Mouse (Mus musculus) hematopoietic stem cell, adult 5-6 weeks (primary cell): Measurements from ENCODE around the gene Vmn1r54. TPM values are rescaled to one million over a fixed set of nuclear protein-coding genes. Genes with fewer than 3 reads are reported as not detected.
"Not testable (repeated sequence)": the region's sequence is repeated elsewhere in the genome, so short reads cannot be mapped to it uniquely, and the experiment has no call there.

Experiments used
- ATAC-seq, 2 experiments: fragments of 125-278 bp in 1 of 2; replicated peaks in 1 of 2; 2 replicates each; pipeline ENCODE4 v1.8.0; 2016 to 2017; ENCODE audit warnings: inconsistent platforms in 2 of 2, mild to moderate bottlenecking in 2 of 2, moderate number of reproducible peaks in 2 of 2, low read depth in 1 of 2, moderate TSS enrichment in 1 of 2; ENCODE audit not compliant: low FRiP score in 2 of 2, poor library complexity in 2 of 2, severe bottlenecking in 2 of 2, insufficient read depth in 1 of 2, low TSS enrichment in 1 of 2
- total RNA-seq: library from RNA; stranded (forward); fragments of 172-1452, 232-1000 nt; gene quantifications from 2 replicates; pipeline ENCODE4 v1.2.3, GENCODE M21; 2017

Gene Vmn1r54
- not detected in 2 replicates for total RNA-seq

DNA sequence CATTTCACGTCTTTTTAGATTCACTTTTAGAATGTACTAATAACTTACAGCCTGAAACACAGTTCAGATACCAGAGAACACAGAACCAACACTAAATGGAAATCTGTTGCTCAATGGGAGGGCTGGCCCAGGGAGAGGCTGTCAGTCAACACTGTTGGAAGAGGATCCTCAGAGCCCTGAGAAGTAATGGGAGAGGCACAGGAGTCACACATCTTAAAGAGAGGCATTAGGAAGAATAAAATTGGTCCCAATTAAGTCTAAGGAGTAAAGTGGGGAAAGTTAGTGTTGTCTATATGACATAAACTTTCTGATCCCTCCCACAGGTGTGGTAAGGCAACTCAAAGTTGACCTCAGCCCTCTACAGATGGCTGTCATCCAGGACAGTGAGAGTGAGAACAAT is at the start of gene Vmn1r54:
Gene Vmn1r54 (plus strand): TSS at position 301 of the 400 bp plus-strand sequence.
- no peak for ATAC-seq

DNA sequence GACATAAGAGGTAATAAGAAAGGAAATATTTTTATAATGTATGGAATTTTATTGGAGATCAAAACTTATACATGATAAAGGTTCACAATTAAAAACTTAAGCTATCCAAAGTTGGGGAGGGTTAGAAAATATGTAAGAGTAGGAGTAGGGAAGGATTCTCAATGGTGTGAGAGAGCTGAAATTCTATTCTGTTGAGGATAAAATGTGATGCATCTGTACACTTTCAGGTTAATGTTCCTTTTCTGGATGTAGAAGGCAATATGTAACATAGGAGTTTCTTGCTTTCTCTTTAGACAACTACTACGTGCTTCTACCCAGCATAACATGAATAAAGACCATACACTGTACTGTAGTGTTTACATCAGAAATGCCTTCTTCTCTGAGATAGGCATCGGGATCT is 43.6 kb upstream of the Vmn1r54 start, which contains the start of gene V1ra8:
Gene V1ra8 (plus strand): TSS at position 301 of the 400 bp plus-strand sequence.
- not testable (repeated sequence) for ATAC-seq

DNA sequence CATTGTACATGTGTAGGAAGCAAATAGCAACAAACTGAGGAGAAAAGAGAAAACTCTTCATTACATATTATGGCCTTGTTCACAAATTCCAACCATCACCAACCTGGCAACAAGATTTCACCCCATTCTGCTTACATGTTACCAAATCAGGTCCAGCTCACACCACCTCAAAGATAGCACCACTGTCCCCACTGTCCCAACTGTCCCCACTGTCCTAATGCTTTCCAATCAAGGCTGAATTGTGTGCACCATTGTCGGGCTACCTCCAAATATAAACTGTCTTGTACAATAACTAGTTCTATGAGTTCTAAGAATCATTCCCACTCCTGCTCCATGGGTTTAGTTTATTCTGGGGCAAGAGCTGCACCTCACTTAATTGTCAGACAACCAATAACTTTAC is 21.8 kb upstream of the Vmn1r54 start, which contains the start of gene Vmn1r53:
Gene Vmn1r53 (minus strand): TSS at position 101 of the 400 bp plus-strand sequence.
- ATAC-seq, result no peak

DNA sequence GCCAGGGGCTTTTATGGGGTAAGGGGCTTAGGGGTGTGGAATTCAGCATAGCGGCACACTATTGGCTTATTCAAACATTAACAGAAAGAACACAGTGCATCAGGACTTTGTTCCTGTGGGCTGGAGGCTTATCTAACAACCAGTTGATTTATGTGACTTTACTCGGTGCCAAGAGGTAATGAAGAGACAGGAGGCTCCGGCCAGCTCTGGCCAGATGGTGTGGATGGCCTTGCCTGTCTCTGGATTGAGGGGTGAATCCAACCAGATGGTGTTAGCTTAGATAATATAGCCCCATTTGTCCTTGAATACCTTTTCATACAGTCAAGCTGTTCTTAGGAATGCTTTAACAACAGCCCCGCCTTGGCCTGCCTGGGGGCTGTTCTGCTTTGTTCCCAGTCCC is 14.0 kb upstream of the Vmn1r54 start:
- not testable (repeated sequence) for ATAC-seq

DNA sequence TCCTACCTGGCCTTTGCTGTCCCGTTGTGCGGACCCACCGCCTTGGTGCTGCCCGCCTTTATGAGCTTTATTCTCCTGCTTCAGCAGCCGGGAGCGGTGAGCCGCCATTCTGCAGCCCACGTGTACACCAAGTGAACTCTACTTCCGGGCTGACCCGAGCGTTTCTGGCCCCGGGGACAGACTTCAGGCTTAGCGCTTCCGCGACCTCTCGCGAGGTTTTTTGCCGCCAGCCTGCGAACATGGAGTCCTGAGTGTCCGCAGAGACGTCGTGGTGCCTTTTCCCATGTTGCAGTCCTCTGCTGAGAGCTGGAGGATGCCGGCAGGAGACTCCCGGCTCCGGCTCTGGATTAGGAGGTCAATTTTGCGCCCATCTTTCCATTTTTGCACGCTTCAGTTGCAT is 13.4 kb upstream of the Vmn1r54 start:
- ATAC-seq, result no peak

DNA sequence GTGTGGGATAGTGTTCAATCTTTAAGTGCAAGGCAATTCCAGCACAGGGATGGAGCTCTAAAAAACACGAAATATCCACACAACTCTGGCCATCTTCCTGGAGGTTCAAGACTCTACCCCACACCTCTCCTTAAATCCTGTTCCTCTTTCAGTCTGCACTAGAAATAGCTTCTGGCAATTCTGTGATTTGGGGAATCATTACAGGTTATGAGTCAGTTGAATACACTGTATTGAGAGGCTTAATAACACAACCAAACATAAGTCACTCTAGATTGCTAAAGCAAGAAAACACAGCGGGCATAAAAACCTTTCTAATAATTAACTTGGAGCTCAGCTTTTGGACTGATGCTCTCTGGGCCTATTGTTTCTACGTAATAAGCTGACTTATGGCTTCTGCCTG is 2.1 kb upstream of the Vmn1r54 start:
- ATAC-seq, result no peak

DNA sequence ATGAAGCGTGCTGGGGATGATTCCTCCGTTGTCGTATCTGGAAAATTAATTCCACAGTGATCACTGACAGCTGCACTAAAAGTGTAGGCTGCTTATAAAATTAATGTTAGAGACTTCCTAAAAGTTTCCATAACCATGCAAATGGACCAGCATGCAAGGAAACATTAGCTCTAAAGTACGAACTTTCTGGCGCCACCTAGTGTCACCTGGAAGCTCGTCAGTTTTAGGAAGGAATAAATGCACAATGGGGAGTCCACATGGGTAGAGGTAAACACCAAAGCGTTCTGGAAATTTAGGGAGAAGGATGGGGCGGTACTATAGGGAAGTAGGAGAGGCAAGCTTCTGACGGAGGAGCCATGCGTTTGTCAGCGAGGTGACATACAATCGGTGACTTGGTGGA is 42.2 kb downstream of the Vmn1r54 start:
- ATAC-seq, result 0 out of 4 replicates have a peak, but pooled peaks of 1 of the 2 experiments have one; percentile 22

DNA sequence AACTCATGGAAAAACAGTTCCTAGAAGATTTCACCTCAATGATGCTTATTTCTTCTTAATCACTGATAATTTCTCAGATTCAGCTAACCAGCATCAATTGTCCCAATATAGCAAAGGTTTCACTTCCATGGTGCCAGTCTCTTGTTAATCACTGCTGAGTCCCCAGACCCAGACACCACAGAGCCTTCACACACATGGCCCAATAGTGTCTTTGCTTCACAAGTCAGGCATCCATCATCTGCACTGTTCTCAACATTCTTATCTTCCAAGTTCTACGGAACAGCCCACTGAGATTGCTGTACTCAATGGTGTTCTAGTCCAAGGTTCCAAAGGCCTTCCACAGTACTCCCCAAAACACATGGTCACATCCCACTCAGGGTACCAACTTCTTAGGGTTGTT is 54.8 kb downstream of the Vmn1r54 start, which contains the start of gene BC048671:
Gene BC048671 (plus strand): TSS at position 301 of the 400 bp plus-strand sequence.
- ATAC-seq, result no peak

DNA sequence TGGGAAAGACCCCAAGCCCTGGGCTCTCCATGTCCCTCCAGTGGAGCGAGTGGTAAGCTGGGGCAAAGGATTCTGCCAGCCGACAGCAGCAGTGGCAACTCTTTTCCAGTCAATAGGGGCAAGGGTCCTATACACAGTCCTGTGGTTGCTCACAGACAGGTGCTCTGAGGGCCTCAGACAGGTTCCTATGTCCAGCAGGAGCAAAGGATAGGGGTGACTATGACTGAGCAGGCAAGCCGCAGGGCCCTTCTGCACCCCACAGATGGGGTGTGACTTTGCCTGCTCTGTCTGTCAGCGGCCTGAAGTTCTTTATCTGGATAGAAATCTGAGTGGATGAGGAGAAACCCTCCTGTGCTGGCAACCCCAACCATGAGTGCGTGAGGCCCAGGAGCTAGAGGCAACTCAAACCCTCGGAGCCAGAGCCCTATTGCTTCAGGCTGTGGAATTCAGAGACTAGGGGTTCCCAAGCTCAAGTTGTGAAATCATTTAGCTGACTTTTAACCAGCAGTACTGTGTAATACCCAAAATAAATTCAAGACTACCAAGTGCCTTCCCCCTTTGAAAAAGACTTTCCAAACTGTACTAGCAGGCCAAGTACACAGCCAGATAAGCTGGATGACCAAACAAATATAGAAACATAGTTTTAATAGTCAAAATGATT is 60.3 kb downstream of the Vmn1r54 start:
- ATAC-seq, result no peak

DNA sequence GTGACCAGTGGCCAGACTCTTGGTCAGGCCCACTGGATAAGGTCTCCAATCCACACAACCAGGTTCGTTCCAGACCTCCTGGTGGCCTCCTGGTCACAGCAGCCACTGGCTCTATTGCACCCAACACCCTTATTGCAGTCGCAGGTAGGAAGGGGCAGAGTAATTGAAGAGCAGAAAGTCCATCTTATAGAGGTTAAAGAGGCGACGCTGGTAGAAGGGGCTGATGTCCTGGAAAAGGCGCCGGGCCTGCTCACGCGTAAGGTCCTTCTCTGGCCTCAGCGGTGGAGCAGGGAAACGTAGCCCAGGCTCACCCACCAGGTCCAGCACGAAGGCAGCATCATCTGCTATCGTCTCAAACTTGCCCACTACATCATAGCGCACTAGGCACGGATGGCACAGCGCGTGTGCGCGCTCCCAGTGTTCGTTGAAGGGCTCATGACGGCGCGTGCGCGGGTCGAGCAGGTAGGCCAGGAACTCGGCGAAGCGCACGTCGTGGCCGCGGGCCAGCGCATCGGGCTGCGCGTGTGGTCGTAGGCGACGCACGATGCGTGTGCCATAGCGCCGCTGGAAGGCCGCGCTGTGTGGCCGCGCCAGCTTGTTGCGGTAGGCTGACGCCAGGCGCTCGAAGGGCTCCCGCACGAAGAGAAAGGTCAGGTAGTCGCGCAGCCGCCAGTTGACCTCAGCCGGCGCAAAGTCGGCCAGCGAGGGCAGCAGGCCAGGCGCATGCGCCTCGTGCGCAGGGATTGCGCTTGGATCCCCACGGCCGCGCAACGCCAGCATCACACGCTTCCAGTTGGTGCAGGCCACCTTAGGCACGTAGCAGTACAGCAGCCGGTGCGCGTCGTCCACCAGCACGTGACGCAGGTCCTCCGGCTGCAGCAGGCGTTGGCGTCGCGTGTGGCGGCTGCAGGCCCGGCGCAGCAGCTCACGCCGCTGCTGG is 63.0 kb downstream of the Vmn1r54 start:
- no peak; a peak in 1 of 4 replicates for ATAC-seq

DNA sequence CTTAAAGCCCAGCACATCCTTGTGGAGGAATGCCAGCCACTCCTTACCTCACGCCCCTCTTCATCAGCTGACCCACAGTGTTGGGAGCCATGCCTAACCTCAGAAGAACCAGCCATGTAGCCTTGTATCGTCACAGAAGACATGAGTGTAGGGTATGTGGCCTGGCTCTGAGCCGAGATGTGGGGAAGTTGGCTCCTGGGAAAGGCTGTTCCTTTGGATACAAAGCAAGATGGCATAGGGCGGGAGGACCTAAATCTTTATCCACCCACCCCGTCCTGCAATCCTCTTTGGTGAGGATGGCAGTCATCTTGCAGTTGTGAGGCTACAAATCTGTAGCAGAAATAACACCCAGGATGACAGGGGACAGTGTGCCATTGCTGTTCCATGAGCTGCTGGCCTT is 69.9 kb downstream of the Vmn1r54 start:
- ATAC-seq, result no peak; a peak in 1 of 4 replicates

DNA sequence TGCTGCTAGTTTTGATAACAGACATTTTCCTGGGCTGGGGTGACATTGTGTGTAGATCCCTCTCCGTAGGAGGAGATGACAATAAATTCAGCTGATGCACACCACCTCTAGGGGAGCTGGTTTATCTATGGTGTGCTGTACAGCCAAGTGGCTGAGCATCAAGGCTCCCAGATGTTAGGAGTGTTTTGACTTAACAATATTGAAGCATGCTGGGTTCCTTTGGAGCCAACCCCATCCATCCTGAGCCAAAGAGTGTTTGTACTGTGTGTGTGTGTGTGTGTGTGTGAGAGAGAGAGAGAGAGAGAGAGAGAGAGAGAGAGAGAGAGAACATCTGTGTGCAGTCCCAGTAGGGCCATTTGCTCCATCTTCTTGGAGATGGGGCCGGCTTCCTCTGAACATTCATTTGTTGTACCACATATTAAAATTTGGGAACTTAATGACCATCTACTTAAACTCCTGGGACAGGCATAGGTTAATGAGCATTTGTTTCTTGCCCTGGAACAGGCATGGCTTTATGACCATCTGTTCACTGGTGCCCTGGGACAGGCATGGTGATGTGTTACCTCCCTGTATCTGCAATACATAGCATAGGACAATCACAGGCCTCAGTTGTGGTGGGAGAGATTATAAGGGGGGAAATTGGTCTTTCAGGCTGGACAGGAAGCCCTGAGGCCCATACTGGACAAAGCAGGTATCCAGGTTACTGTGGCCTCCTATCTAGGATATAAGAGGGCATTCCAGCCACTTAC is 71.6 kb downstream of the Vmn1r54 start:
- ATAC-seq, result no peak

DNA sequence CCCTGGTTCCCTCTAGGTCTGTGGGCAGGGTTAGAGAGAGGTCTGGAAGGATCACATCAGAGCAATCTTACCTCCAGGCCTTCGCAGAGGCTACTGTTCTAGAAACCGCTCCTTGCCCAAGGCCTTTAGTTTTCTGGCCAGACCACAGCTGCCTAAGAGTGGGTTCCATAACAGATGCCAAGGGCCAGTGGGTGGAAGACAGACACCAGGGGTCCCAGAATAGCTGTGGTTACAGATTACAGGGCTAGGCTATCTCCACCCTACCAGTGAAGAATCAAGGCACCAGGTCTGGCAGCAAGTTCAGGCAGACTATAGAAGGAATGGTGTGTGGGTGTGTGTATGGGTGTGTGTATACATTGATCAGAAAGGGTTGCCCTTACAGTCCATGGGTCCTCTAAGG is 72.9 kb downstream of the Vmn1r54 start:
- no peak for ATAC-seq

DNA sequence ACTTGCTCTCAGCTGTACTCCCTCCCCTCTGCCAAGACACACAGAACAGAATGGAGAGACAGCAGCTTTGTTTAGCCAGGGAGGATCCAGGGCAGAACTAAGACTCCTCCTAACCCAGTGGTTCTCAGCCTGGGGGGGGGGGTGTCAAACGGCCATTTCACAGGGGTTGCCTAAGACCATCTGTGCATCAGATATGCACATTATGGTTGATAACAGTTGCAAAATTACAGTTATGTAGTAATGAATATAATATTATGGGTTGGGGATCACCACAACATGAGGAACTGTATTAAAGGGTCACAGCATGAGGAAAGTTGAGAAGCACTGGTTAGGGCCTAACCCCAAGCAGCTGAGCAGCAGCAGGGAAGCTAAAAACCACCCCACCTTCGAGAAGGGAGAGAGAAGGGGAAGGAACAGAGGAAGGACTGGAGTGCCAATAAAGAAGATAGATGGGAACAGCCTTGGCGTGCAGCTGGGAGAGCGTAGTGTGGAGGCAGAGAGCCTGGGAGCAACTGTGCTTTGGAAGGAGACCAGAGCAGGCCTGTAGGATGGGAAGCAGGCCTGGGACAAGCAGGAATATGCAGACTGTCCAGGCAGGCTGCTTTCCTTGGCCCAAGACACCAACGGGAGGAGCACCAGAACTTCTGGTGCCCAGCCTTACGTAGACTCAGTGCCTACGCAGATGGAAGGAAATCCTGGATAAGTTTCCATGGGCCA is 73.5 kb downstream of the Vmn1r54 start:
- ATAC-seq, result no peak

DNA sequence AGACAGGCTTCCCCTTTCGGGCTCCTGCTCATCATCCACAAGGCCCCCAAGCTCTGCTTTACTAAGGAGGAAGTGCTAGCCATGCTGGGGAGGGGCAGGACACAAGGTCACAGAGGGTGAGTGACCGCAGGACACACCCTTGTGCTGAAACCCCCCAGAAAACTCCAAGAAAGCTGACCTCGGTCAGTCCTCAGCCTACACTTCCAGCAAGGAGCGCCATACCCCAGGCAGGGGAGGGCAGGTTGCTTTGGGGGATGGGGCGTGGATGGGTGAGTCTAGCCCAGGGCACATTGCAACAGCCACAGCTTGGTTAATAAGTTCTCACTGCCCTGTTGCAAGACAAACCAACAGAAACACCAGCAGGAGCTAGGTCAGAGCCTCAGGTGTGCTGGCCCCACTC is 74.3 kb downstream of the Vmn1r54 start:
- peak in 1 of 2 experiments; percentile 40; a peak in 1 of 4 replicates for ATAC-seq
